Mouse (Mus musculus) MEL (cell line): ENCODE measurements around the gene Ddx25.

ENCODE experiments used
- CTCF ChIP-seq, 3 experiments: IDR thresholded peaks in 2 of 3; conservative IDR thresholded peaks in 1 of 3; 2 replicates each; pipeline ENCODE4 v1.5.1; 2011 to 2012; ENCODE audit warnings: low read length in 3 of 3, low read depth in 2 of 3, mild to moderate bottlenecking in 2 of 3, improper control_type of control experiment in 1 of 3, inconsistent platforms in 1 of 3, mixed read lengths in 1 of 3, moderate library complexity in 1 of 3; ENCODE audit not compliant: control insufficient read depth in 1 of 3, insufficient read depth in 1 of 3, poor library complexity in 1 of 3, severe bottlenecking in 1 of 3
- E2F4 ChIP-seq: IDR thresholded peaks from 2 replicates; pipeline ENCODE4 v1.6.1; 2011; ENCODE audit warnings: low read depth, low read length, improper control_type of control experiment, borderline replicate concordance
- EP300 ChIP-seq, 2 experiments: IDR thresholded peaks; 2 replicates each; pipeline ENCODE4 v1.6.1; 2011; ENCODE audit warnings: improper control_type of control experiment in 2 of 2, low read length in 2 of 2, low read depth in 1 of 2, mild to moderate bottlenecking in 1 of 2
- KAT2A ChIP-seq: conservative IDR thresholded peaks from 2 replicates; pipeline ENCODE4 v1.6.1; 2012; ENCODE audit warnings: low read depth, low read length, improper control_type of control experiment, inconsistent platforms
- MAZ ChIP-seq: IDR thresholded peaks from 2 replicates; pipeline ENCODE4 v1.6.1; 2012; ENCODE audit warnings: low read depth, mild to moderate bottlenecking, inconsistent platforms, low read length, improper control_type of control experiment
- MYB ChIP-seq: IDR thresholded peaks from 2 replicates; pipeline ENCODE4 v1.6.1; 2011; ENCODE audit warnings: mild to moderate bottlenecking, low read depth, low read length, improper control_type of control experiment
- SMC3 ChIP-seq: IDR thresholded peaks from 2 replicates; pipeline ENCODE4 v1.6.1; 2011; ENCODE audit warnings: low read depth, low read length, improper control_type of control experiment
- TAL1 ChIP-seq: IDR thresholded peaks from 2 replicates; pipeline ENCODE4 v1.6.1; 2012; ENCODE audit warnings: mild to moderate bottlenecking, inconsistent platforms, low read length, moderate library complexity, mixed read lengths
- USF1 ChIP-seq: IDR thresholded peaks from 2 replicates; pipeline ENCODE4 v1.6.1; 2014; ENCODE audit warnings: low read depth, mild to moderate bottlenecking, inconsistent platforms, low read length, improper control_type of control experiment, moderate library complexity
- ZC3H11A ChIP-seq: IDR thresholded peaks from 2 replicates; pipeline ENCODE4 v1.6.1; 2012; ENCODE audit warnings: low read depth, mild to moderate bottlenecking, inconsistent platforms, low read length, improper control_type of control experiment

- peak; percentile 70 to 90 (median 77) for TF ChIP-seq CTCF (IDR thresholded peaks at IDR 0.05 in 2 of 3, conservative IDR thresholded peaks at IDR 0.05 in 1 of 3; ENCODE audit: control insufficient read depth in 1 of 3, insufficient read depth in 1 of 3, low read depth in 2 of 3, low read length in 3 of 3, poor library complexity in 1 of 3, severe bottlenecking in 1 of 3)
- no peak for TF ChIP-seq E2F4
- TF ChIP-seq MAZ = no peak
- no peak for TF ChIP-seq MYB
- no peak for TF ChIP-seq TAL1
- TF ChIP-seq EP300 (IDR thresholded peaks at IDR 0.05; ENCODE audit: low read depth in 1 of 2, low read length in 2 of 2) = no peak
- TF ChIP-seq KAT2A = no peak
- peak; percentile 76 for TF ChIP-seq SMC3
- no peak for TF ChIP-seq USF1
- TF ChIP-seq ZC3H11A = 0 out of 2 replicates have a peak, but pooled peaks have one; percentile 49
These were observed 16.8 kb downstream of the Ddx25 start for GRCm38 (mm10) chr9:35541488-35541887.
